Mouse (Mus musculus) lung, adult 18-20 months (tissue): ENCODE results near the gene Slc25a39.

ENCODE experiments used
- DNase-seq, 2 experiments: peaks; one replicate each; pipeline ENCODE4 v3.0.0; 2022; ENCODE audit warnings: mixed read lengths in 2 of 2

The Slc25a39 gene

DNA sequence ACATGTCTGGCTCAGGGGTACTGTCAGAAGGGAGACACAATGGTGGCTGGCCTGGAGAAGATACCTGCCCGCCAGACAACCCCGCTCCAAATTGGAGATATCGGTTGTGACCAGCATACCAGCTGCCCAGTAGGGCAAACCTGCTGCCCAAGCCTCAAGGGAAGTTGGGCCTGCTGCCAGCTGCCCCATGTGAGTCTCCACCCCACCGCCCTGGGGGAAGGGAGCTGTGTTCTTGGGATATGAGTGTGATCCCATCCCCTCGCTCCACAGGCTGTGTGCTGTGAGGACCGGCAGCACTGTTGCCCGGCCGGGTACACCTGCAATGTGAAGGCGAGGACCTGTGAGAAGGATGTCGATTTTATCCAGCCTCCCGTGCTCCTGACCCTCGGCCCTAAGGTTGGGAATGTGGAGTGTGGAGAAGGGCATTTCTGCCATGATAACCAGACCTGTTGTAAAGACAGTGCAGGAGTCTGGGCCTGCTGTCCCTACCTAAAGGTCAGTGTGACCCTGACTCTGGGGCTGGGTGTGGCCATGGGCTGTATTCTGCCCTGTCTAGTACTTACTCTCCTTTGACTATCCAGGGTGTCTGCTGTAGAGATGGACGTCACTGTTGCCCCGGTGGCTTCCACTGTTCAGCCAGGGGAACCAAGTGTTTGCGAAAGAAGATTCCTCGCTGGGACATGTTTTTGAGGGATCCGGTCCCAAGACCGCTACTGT is 28.2 kb upstream of the Slc25a39 start:
- no peak for DNase-seq

- DNase-seq, result no peak
Observed at GRCm38 (mm10) chr11:102434816-102435705, 27.3 kb upstream of the Slc25a39 start.

DNA sequence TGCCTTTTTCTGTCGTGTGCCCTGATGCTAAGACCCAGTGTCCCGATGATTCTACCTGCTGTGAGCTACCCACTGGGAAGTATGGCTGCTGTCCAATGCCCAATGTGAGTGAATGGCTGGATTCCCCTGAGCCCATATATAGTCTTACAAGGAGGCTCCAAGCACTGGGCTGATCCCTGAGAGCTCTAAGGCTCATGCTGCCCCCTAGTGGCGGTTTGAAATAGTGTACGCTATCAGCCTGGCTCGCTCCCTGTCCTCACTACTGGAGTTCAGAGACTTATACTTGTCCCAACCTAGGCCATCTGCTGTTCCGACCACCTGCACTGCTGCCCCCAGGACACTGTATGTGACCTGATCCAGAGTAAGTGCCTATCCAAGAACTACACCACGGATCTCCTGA is 26.7 kb upstream of the Slc25a39 start:
- DNase-seq, result peak; percentile 77 to 82

- DNase-seq, result no peak
Observed at GRCm38 (mm10) chr11:102433866-102434265, 26.1 kb upstream of the Slc25a39 start.

GRCm38 (mm10) chr11:102432896-102433295 is 25.1 kb upstream of the Slc25a39 start:
- DNase-seq, result no peak

GRCm38 (mm10) chr11:102432115-102432843 is 24.5 kb upstream of the Slc25a39 start:
- DNase-seq, result peak in 1 of 2 experiments; percentile 67

- DNase-seq, result no peak
Observed at GRCm38 (mm10) chr11:102431728-102432114, 24.0 kb upstream of the Slc25a39 start.

DNA sequence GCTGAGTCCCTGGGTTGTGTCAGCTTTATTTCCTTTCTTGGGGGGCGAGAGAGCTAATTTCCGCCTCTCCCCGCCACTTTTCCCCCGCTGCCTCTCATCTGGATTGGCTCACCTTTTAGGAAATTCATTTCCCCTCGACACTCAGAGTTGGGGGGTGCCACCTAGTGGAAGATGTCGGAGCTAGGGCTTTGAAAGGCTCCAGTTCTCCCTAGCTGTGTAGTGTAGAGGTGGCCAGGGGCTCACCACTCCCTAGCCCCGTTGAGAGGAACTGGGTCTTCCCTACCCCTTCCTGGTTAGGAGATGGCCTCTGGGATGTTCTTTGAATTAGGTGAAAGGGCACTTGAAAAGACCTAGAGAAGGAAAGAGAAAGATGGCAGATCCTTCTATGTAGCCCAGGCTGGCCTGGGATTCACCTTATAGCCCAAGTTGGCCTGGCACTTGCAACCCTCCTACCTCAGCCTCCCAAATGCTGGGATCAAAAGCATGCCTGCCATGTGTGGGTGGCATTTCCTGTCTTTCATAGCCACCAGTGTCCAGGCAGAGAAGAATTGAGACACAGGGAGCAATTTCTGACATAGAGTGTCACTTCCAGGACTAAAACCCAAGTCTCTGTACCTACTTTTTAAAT is 23.4 kb upstream of the Slc25a39 start:
- peak; percentile 84 to 89 for DNase-seq

GRCm38 (mm10) chr11:102430121-102431017 is 22.6 kb upstream of the Slc25a39 start, which contains the start of gene Grn:
Grn (plus strand) TSS chr11:102430315.
- DNase-seq, result peak; percentile 94 to 96

DNA sequence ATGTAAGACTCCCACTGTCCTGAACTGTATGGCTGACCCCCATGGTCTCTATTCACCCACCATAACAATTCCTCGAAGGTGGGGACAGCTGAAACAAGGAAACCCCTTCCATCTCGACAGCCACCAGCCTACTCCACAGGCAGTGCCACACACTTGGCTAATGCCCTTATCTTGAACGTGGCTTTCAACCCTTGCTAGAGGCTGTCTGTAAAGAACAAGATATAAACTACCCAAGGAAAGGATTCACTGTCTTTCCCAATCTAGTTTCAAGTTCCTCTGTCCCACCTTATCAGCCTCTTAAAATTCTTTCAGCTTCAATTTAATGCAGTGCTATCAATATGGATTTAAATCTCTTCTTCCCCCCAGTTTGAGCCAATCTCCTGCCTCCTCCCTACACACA is 21.8 kb upstream of the Slc25a39 start:
- no peak for DNase-seq

DNA sequence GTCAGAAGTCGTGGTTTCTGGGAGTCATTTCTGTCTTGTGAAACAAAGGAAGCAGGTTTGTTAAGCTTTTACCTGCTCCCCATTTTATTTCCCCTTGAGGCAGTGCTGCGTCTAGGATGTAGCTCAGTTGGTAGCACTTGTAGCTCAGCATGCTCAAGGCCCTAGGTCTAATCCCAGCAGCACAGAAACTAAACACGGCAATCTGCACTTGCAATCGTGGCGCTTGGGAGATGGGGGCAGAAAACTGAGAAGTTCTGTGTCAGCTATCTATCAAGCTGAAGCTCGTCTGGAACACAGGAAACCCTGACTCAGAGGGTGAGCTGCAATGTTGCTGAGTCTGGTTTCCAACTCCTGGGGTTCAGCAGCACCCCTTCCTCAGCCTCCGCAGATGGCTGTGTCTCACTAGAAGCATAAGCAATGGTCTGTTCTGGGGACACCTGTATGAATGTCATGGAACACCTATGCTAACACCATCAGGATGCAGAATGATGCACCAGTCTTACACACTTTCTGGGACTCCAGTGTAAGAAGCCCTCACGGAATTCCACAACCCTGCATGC is 21.3 kb upstream of the Slc25a39 start:
- no peak for DNase-seq

- DNase-seq, result peak; percentile 64 to 75
Observed at GRCm38 (mm10) chr11:102425555-102426316, 18.0 kb upstream of the Slc25a39 start.

GRCm38 (mm10) chr11:102424666-102425065 is 16.9 kb upstream of the Slc25a39 start:
- DNase-seq, result no peak

DNA sequence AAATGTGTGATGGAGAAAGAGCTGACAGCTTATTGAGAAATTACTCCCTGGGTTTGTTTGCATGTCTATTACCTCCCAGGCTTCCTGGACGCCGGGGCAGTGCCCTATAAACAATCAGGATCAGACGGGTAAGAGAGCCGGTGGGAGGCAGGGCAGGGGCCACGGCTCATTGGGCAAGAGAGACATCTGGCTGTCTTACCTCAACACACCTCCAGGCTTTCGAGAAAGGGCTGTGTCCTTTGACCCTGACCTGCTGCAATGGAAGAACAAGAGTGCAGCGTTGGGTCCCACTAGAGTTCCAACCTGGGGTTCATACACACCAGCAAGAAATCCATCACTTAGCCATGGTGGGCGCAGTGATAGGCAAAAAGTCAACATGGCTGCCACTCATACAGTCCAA is 13.8 kb upstream of the Slc25a39 start:
- DNase-seq, result no peak

GRCm38 (mm10) chr11:102418887-102419286 is 11.1 kb upstream of the Slc25a39 start:
- no peak for DNase-seq

DNA sequence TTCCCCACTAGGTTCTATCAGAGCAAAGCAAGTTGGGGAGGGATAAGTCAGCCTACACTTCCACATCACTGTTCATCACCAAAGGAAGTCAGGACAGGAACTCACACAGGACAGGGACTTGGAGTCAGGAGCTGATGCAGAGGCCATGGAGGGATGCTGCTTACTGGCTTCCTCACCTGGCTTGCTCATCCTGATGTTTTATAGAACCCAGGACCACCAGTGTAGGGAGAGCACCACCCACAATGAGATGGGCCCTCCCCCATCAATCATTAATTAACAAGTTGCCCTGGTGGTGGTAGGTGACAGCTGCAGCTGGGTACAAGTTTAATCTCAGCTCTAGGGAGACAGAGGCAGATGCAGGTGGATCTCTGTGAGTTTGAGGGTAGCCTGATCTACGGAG is 9.4 kb upstream of the Slc25a39 start:
- no peak for DNase-seq

GRCm38 (mm10) chr11:102415034-102415802 is 7.5 kb upstream of the Slc25a39 start:
- DNase-seq, result no peak

GRCm38 (mm10) chr11:102413059-102413458 is 5.3 kb upstream of the Slc25a39 start:
- DNase-seq, result no peak

GRCm38 (mm10) chr11:102411704-102412103 is 4.0 kb upstream of the Slc25a39 start:
- DNase-seq, result peak; percentile 89 to 93

- peak in 1 of 2 experiments; percentile 37 for DNase-seq
Observed at GRCm38 (mm10) chr11:102411061-102411460, 3.3 kb upstream of the Slc25a39 start.
